Mouse (Mus musculus) intestine, embryonic 14.5 days (tissue): ENCODE data around the gene Mxi1. TPM values are rescaled to one million over a fixed set of nuclear protein-coding genes. Genes with fewer than 3 reads are reported as not detected.
A peak's percentile ranks its signal among the peaks of the same experiment; 100 is the strongest.

Experiments used
- ATAC-seq: fragments of 200-750 bp; cut with Nextera tagmentation; replicated peaks from 2 replicates; pipeline ENCODE4 v1.8.0; 2017; ENCODE audit warnings: low read depth, moderate number of reproducible peaks, moderate TSS enrichment, moderate library complexity; ENCODE audit not compliant: low FRiP score, low TSS enrichment
- DNase-seq: peaks from one replicate; pipeline ENCODE4 v3.0.0-alpha.2; 2018; ENCODE audit warnings: low spot score
- H3K27ac ChIP-seq: fragments of 300-500 bp; sonication (generic); 2 replicates; pipeline ENCODE4 v1.5.1; 2014; ENCODE audit warnings: low read depth, mild to moderate bottlenecking, control low read depth
- H3K27me3 ChIP-seq: fragments of 300-500 bp; sonication (generic); replicated peaks from 2 replicates; pipeline ENCODE4 v1.6.1; 2014; ENCODE audit warnings: low read length, control low read depth; ENCODE audit not compliant: control insufficient read depth, insufficient read depth
- H3K36me3 ChIP-seq: fragments of 300-500 bp; sonication (generic); 2 replicates; pipeline ENCODE4 v1.6.1; 2014; ENCODE audit warnings: low read length, control low read depth; ENCODE audit not compliant: control insufficient read depth, insufficient read depth
- H3K4me1 ChIP-seq: fragments of 300-500 bp; sonication (generic); replicated peaks from 2 replicates; pipeline ENCODE4 v1.6.1; 2014; ENCODE audit warnings: low read length, control low read depth, mixed read lengths; ENCODE audit not compliant: control insufficient read depth, insufficient read depth
- H3K4me2 ChIP-seq: fragments of 300-500 bp; sonication (generic); 2 replicates; pipeline ENCODE4 v1.6.1; 2014; ENCODE audit warnings: low read length
- H3K4me3 ChIP-seq: fragments of 300-500 bp; sonication (generic); 2 replicates; pipeline ENCODE4 v1.5.1; 2014; ENCODE audit warnings: low read depth, low read length, control low read depth, mixed read lengths
- H3K9ac ChIP-seq: fragments of 300-500 bp; sonication (generic); 2 replicates; pipeline ENCODE4 v1.6.1; 2014; ENCODE audit warnings: mild to moderate bottlenecking, low read length
- H3K9me3 ChIP-seq: fragments of 300-500 bp; sonication (generic); 2 replicates; pipeline ENCODE4 v1.6.1; 2016; ENCODE audit warnings: low read length, control low read depth; ENCODE audit not compliant: control insufficient read depth
- WGBS: fragments of 180-500 bp; shearing (Covaris S2); extraction: QIAGEN DNeasy Blood & Tissue Kit; methylation state at CpG from one replicate; pipeline ENCODE4 v1.1.7; 2014; 5-methylcytosine and 5-hydroxymethylcytosine counted together
- polyA plus RNA-seq: library from polyadenylated mRNA; unstranded; fragments of >200 nt; fragmentation: Nextera tagmentation; extraction: Ambion mirVana; gene quantifications from 2 replicates; pipeline ENCODE4 v1.2.1, GENCODE M21; 2014

Gene Mxi1
- polyA plus RNA-seq, 1 experiment from 2014 or later = 37.5 TPM

GRCm38 (mm10) chr19:53362967-53363366, 52.6 kb downstream of the Mxi1 start:
- no peak overlapping the region for H3K4me3 ChIP-seq
- no peak overlapping the region for H3K27ac ChIP-seq
- no peak overlapping the region for H3K9ac ChIP-seq
- H3K36me3 ChIP-seq = no peaks in the 10 kb centered on the region
- H3K27me3 ChIP-seq = no peaks in the 10 kb centered on the region
- no peak overlapping the region for H3K4me2 ChIP-seq
- no peak for ATAC-seq
- no peaks in the 10 kb centered on the region for H3K9me3 ChIP-seq
- 49% methylated on average over 2 of the region's 2 CpGs for WGBS
- no peak for DNase-seq
- H3K4me1 ChIP-seq = peaks cover 48% of the 10 kb centered on the region

- Histone ChIP-seq H3K4me2 (peak overlapping the region; percentile 41), H3K4me1 (peaks cover 47% of the 10 kb centered on the region), H3K27ac (peak overlapping the region; percentile 78), H3K36me3 (no peaks in the 10 kb centered on the region), H3K9me3 (no peaks in the 10 kb centered on the region), H3K27me3 (no peaks in the 10 kb centered on the region), H3K4me3 (no peak overlapping the region), H3K9ac (no peak overlapping the region)
- ATAC-seq (peak; percentile 29; the same call in 1 of the 2 replicates), DNase-seq (no peak)
- WGBS = 37% methylated on average over 2 of the region's 2 CpGs
Measured at GRCm38 (mm10) chr19:53364551-53364950, 54.2 kb downstream of the Mxi1 start.

- DNase-seq (peak; percentile 85), ATAC-seq (peak; percentile 72)
- peak overlapping the region; percentile 41 for H3K4me2 ChIP-seq
- 22% methylated on average over 9 of the region's 9 CpGs for WGBS
- H3K9ac ChIP-seq = no peak overlapping the region
- peaks cover 43% of the 10 kb centered on the region for H3K4me1 ChIP-seq
- H3K4me3 ChIP-seq = no peak overlapping the region
- no peaks in the 10 kb centered on the region for H3K27me3 ChIP-seq
- H3K27ac ChIP-seq = peak overlapping the region; percentile 78
- H3K36me3 ChIP-seq = no peaks in the 10 kb centered on the region
- no peaks in the 10 kb centered on the region for H3K9me3 ChIP-seq
Measured at GRCm38 (mm10) chr19:53364963-53365362, 54.6 kb downstream of the Mxi1 start.

- no peaks in the 10 kb centered on the region for H3K9me3 ChIP-seq
- ATAC-seq (no peak), DNase-seq (no peak)
- H3K27me3 ChIP-seq = no peaks in the 10 kb centered on the region
- no peak overlapping the region for H3K4me2 ChIP-seq
- H3K9ac ChIP-seq = no peak overlapping the region
- no peak overlapping the region for H3K4me3 ChIP-seq
- 55% methylated on average over 11 of the region's 11 CpGs for WGBS
- H3K27ac ChIP-seq = no peak overlapping the region
- H3K36me3 ChIP-seq = peaks cover 8% of the 10 kb centered on the region
- H3K4me1 ChIP-seq = peaks cover 31% of the 10 kb centered on the region
Measured at GRCm38 (mm10) chr19:53366057-53366775, 55.9 kb downstream of the Mxi1 start.

DNA sequence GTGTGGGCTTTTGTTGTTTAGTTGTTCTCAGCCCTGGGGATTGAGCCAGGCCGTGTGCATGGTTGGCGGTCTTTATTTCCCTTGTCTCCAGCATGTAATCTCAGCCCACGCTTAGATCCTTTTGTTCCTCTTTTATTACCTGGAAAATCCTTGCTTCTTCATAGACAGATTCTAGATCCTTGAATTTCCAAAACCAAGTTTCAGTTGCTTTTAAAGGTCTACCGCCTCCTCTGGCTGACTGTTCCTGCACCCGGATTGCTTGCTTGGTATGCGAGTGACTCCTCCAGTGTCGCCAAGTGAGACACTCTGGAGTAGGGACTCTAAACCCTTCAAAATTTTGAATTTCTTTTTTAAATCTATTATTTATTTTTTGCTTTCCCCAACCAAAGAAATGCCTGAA, 56.6 kb downstream of the Mxi1 start:
- Histone ChIP-seq H3K27me3 (no peaks in the 10 kb centered on the region), H3K9ac (no peak overlapping the region), H3K9me3 (no peaks in the 10 kb centered on the region), H3K4me3 (no peak overlapping the region), H3K27ac (no peak overlapping the region), H3K4me2 (no peak overlapping the region), H3K36me3 (peaks cover 15% of the 10 kb centered on the region), H3K4me1 (peaks cover 28% of the 10 kb centered on the region)
- ATAC-seq (no peak), DNase-seq (no peak)
- 83% methylated on average over 7 of the region's 7 CpGs for WGBS

- peak; percentile 91 for DNase-seq
- Histone ChIP-seq H3K4me3 (no peak overlapping the region), H3K27ac (no peak overlapping the region), H3K27me3 (no peaks in the 10 kb centered on the region), H3K9ac (no peak overlapping the region), H3K4me2 (no peak overlapping the region), H3K9me3 (no peaks in the 10 kb centered on the region), H3K36me3 (peaks cover 39% of the 10 kb centered on the region), H3K4me1 (peaks cover 25% of the 10 kb centered on the region)
- WGBS = 33% methylated on average over 14 of the region's 14 CpGs
- ATAC-seq = peak; percentile 58
Measured at GRCm38 (mm10) chr19:53369469-53370043, 59.2 kb downstream of the Mxi1 start.

GRCm38 (mm10) chr19:53370233-53370632, 59.9 kb downstream of the Mxi1 start:
- DNase-seq (no peak), ATAC-seq (no peak)
- no peak overlapping the region for H3K4me2 ChIP-seq
- no peak overlapping the region for H3K4me3 ChIP-seq
- H3K27me3 ChIP-seq = no peaks in the 10 kb centered on the region
- peaks cover 21% of the 10 kb centered on the region for H3K4me1 ChIP-seq
- H3K9ac ChIP-seq = no peak overlapping the region
- no peak overlapping the region for H3K27ac ChIP-seq
- 80% methylated on average over 15 of the region's 15 CpGs for WGBS
- peaks cover 46% of the 10 kb centered on the region for H3K36me3 ChIP-seq
- H3K9me3 ChIP-seq = no peaks in the 10 kb centered on the region

DNA sequence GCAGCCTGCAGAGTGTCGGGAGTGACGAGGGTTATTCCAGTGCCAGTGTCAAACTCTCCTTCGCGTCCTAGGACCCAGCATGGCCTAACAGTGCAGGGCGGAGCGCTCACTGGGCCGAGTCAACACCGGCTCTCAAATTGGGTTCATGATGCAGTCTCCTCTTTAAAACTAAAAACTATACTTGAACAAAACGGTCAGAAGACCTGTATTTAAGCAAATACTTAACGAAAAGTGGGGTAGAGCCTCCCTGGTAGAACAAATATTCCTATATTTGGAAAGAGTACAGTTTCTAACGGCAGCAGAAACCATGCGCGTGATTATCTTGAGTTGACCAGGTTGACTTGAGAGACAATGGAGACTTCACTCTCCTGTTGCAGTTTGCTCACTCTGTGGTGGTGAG, 61.3 kb downstream of the Mxi1 start, which contains the start of gene Gm10197:
Gene Gm10197, minus strand, starts transcription at position 101 of the 400 bp plus-strand sequence.
- Histone ChIP-seq H3K9me3 (no peaks in the 10 kb centered on the region), H3K27ac (no peak within 1 kb of the TSS), H3K27me3 (no peaks in the 10 kb centered on the region), H3K4me3 (no peak within 1 kb of the TSS), H3K4me1 (peaks cover 7% of the 10 kb centered on the region; the same call in 1 of the 2 replicates), H3K9ac (no peak within 1 kb of the TSS), H3K4me2 (no peak within 1 kb of the TSS), H3K36me3 (peaks cover 52% of the 10 kb centered on the region)
- no peak for DNase-seq
- ATAC-seq = no peak
- 92% methylated on average over 13 of the region's 13 CpGs for WGBS

- no peak overlapping the region for H3K4me2 ChIP-seq
- ATAC-seq (no peak), DNase-seq (no peak)
- no peaks in the 10 kb centered on the region for H3K9me3 ChIP-seq
- WGBS = 67% methylated on average over 2 of the region's 2 CpGs
- H3K9ac ChIP-seq = no peak overlapping the region
- H3K27me3 ChIP-seq = no peaks in the 10 kb centered on the region
- peaks cover 61% of the 10 kb centered on the region for H3K36me3 ChIP-seq
- peaks cover 2% of the 10 kb centered on the region; the same call in 1 of the 2 replicates for H3K4me1 ChIP-seq
- no peak overlapping the region for H3K4me3 ChIP-seq
- no peak overlapping the region for H3K27ac ChIP-seq
Measured at GRCm38 (mm10) chr19:53373570-53373969, 63.3 kb downstream of the Mxi1 start.
